Comparison of ENCODE assay signal across 24 mouse cellular contexts in the genomic region with DNA sequence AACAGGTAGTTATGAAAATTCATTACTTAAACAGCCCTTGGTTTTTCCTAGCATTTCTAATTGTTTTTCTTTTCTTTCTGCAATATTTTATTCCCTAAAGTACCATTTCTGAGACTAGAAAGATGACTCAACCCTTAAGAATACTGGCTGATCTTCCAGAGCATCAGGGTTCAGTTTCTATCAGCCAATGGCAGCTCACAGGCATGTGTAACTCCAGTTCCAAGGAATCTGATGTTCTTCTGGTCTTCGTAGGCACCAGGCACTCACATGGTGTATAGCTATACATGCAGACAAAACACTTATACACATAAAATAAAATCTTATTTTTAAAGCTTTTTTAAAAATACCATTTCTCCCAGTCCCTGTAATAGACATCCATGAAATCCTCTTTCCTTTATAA. TPM values are rescaled to one million over a fixed set of nuclear protein-coding genes. Genes with fewer than 3 reads are reported as not detected.
"Had no signal": no experiment of that assay in that cellular context is flagged by ENCODE, and none has a peak within 500 bp of the region (broad histone marks: within the 10 kb centered on the region; RNA-seq: fewer than 3 reads in every experiment).

No protein-coding gene starts in this region.

- DNase-seq: kidney, adult 2 months; kidney, postnatal 25 days; layer of hippocampus, adult 9-11 months; liver; lung, adult 18-20 months; lung, postnatal 10 days; lung, postnatal 36 days; retina, postnatal 1 day; right cerebral cortex, postnatal 25 days had no signal

- H3K27me3 ChIP-seq: limb, embryonic 13.5 days; liver, embryonic 12.5 days; liver, embryonic 15.5 days; lung, embryonic 15.5 days; midbrain, embryonic 13.5 days; neural tube, embryonic 13.5 days had no signal

- H3K36me3 ChIP-seq: limb, embryonic 10.5 days; limb, embryonic 13.5 days; liver, embryonic 12.5 days; liver, embryonic 15.5 days; lung, embryonic 15.5 days; midbrain, embryonic 10.5 days; midbrain, embryonic 13.5 days; neural tube, embryonic 13.5 days had no signal

- H3K27ac ChIP-seq: kidney, postnatal 0 days; layer of hippocampus, adult 2 months; limb, embryonic 10.5 days; limb, embryonic 13.5 days; liver, embryonic 12.5 days; liver, embryonic 15.5 days; lung, embryonic 15.5 days; midbrain, embryonic 10.5 days; midbrain, embryonic 13.5 days; neural tube, embryonic 13.5 days had no signal

- H3K4me3 ChIP-seq: layer of hippocampus, adult 2 months; limb, embryonic 10.5 days; limb, embryonic 13.5 days; liver, embryonic 12.5 days; liver, embryonic 15.5 days; lung, embryonic 15.5 days; megakaryocyte, embryonic 14.5 days; midbrain, embryonic 10.5 days; midbrain, embryonic 13.5 days; myocyte; neural tube, embryonic 13.5 days had no signal

- H3K4me1 ChIP-seq: limb, embryonic 10.5 days; limb, embryonic 13.5 days; liver, embryonic 12.5 days; liver, embryonic 15.5 days; midbrain, embryonic 10.5 days; midbrain, embryonic 13.5 days; neural tube, embryonic 13.5 days had no signal

RNA-seq across cellular contexts. Expression of gene Cxcr6, which starts 48.1 kb away (rescaled TPM):
- total RNA-seq: layer of hippocampus, adult 2 months; layer of hippocampus, postnatal 25 days; left cerebral cortex, adult 18-20 months; left cerebral cortex, postnatal 25 days had no signal
